Mouse (Mus musculus) small intestine, adult 2 months (tissue): ENCODE data around the gene Wdr25.

Experiments used
- CTCF ChIP-seq: fragments of 200-500 bp; IDR thresholded peaks from 2 replicates; pipeline ENCODE4 v1.5.1; 2012; ENCODE audit warnings: low read depth, mild to moderate bottlenecking, control low read depth, inconsistent platforms, low read length, moderate library complexity, mixed read lengths; ENCODE audit not compliant: insufficient replicate concordance, insufficient read length; ENCODE audit errors: extremely low read depth
- POLR2A ChIP-seq: fragments of 200-500 bp; IDR thresholded peaks from 2 replicates; pipeline ENCODE4 v1.6.1; 2012; ENCODE audit warnings: low read depth, mild to moderate bottlenecking, control low read depth, inconsistent platforms, low read length, moderate library complexity

DNA sequence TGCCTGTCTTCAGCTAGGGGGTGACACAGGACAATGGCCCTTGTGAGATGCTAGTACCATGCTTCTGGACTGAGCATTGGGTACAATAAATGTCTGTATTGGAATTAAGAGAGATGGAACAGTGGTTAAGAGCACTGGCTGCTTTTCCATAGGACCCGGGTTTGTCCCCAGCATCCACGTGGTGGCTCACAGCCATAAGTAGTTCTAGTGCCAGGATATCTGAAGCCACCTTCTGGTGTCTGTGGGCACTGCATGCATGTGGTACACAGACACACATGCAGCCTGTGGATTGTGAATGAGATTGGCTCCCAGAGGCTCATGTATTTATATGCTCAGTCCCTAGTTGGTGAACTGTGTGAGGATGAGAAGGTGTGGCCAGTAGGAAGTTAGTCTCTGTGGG lies 23.9 kb upstream of the Wdr25 start:
- peak; percentile 31; the same call in 1 of the 2 replicates for TF ChIP-seq CTCF
- TF ChIP-seq POLR2A = no peak
